Mouse (Mus musculus) embryo, embryonic 10.5 days (tissue): Measurements from ENCODE around the gene Hpf1.

Experiments
- DNase-seq: peaks from one replicate; pipeline ENCODE4 v3.0.0-alpha.2; 2015; ENCODE audit warnings: low spot score

Hpf1 gene

DNA sequence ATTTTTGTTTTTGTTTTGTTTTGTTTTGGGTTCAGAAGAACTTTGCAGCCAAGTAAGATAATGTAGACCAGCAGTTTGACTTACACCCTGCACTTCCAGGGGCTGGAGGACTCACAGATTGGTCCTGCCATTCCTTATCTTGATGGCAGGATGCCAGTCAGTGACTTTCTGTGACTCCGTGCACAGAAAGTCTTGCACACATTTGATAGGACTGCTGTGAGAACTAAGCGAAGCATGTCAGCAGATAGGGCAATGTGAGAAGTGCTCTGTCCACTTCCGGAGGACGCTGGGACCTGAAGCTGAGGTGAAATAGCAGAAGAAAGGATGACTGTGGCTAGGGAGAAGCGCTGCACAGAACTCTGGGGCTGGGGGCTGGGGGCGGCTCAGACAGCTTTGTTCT lies 5.7 kb downstream of the Hpf1 start:
- DNase-seq, result no peak

DNA sequence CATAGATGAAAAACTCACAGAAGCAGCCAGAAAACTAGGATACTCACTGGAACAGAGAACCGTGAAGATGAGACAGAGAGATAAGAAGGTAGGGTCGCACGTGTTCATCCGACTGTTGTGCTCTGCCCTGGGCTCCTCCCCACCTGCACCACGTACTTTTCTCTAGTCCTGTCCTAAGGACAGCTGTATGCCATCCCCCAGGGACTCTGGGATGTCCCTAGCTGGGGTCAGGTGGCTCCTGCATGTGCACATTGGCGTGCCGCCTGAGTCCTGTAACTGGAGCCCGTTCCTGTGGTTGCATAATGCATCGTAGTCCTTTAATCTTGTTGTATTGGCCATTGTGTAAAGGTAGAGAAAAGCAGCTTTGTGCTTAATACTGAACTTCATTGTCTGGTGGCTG lies 9.9 kb downstream of the Hpf1 start:
- DNase-seq, result no peak

DNA sequence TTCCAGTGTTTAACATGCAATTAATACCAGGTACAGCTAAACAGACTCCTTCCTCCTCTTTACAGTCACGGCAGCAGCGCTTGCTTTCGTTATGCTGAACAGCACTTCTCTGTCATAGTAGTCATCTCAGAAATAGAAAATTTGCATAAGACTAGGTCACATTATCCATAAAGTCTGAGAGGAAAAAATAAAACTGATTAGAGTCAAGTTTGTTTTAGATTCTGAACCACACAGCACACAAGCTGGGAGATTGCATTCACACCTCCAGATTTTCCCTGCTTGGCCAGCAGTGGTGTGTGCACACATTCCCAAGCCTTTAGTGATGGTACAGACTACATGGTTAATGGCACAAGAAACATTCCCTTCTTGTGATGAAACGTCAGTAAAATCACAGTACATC lies 21.9 kb downstream of the Hpf1 start:
- no peak for DNase-seq

DNA sequence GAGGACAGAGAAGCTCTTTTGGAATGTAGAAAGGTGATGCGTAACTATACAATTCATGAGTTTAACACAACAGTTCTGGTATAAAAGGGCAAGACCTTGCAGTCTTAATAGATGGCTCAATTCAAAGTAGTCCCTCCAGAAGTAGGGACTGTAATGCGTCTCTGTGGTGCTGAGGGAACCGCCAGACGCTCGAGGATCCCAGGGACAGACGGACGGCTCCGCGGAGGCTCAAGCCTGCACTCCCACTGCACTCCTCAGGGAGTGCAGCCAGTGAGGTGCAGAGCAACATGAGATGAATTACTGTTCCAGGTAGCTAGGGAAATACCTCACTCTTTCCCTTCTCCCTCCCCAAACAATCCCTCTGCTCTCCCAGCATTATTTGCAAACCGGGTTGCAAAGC lies 22.3 kb downstream of the Hpf1 start:
- DNase-seq, result peak; percentile 9

DNA sequence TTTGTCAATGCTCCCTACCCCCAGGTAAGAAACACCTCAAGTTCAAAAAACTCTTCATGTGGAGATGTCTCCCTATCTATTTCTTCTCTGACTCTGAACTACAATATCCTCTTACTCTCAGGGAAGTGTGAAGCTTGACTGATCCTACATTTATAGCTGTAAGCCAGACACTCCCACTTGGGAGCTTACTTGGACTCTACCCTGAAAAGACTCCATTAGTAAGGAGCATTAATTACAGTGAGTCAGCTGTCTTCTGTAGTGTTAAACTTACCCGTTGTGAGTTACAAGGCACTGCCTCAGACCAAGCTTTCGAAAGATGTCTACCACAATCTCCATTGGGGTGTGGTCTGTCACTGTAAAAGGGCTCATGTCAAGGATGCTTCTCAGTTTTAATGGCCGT lies 28.9 kb downstream of the Hpf1 start:
- no peak for DNase-seq

DNA sequence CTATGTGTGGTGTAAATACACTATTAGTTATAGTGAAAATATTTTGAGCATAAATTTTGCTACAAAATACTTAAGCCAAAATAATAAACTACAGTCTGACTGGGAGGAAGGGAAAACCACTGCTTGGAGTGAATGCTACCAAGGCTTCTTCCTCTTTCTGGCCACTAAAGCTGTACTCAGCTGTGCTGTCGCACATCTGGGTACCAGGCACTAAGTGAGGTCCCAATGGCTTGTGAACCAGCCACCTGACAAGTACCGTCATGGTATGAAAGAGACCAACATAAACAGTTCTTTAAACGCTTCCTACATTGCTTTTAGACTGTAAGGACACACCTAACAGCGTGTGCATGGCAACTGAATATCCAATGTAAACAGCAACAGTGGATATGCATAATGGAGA lies 30.0 kb downstream of the Hpf1 start:
- no peak for DNase-seq

DNA sequence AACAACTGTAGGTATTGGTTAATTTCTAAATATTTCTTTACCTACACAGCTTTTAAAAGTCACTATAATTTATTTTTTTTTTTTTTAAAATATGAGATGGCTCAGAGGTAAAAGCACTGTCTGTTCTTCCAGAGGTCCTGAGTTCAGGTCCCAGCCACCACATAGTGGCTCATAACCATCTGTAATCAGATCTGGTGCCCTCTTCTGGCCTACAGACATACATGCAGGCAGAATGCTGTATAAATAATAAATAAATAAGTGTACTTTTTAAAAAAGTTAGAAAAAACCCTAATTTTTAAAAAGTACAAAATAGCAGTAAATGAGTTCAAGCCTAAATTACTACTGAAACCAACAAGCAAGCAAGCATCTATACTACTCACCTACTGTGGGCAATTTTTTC lies 43.4 kb downstream of the Hpf1 start:
- DNase-seq, result no peak

DNA sequence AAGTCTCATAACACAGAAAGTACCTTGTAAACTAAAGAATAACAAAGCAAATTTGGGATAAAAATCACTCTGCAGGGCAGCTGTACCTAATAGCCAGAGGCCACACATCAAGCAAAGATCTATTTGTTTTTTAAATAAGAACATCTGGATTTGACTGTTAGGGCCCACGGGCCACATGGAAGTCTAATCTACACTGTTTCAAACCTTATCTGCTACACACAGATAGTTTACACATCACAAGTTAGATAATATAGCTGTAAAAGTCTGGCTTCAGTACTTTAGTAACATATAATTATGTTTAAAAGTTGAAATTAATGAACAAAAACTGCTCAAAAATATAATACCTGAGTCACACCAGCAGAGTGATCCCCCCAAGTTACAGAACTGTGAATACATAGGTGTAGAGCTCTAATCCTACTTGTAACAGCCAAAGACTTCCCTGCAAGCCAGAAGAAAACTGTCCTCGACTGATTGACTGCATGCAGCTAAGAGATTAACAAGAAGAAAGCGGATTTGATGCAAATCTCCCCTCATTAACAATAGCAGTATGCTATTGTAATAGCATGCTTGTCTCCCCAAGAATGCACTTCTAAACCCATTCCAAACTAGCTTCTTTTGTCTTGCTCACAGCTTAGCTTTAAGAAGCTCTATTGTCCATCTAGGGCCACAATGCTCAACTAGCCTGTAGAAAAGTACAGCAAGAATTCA lies 48.7 kb downstream of the Hpf1 start:
- DNase-seq, result no peak

DNA sequence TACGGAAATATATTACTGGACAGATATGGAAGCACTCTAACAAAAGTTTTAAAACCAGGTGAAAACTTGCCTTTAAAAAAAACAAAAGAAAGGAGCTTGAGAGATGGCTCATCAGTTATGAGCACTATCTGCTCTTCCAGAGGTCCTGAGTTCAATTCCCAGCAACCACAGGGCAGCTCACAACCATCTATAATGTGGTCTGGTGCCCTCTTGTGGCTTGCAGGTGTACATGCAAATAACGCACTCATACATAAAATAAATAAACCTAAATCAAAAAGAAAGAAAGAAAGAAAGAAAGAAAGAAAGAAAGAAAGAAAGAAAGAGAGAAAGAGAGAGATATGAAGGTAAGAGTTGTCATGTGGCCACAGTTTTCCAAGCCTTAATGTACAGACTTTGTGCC lies 52.6 kb downstream of the Hpf1 start:
- no peak for DNase-seq

DNA sequence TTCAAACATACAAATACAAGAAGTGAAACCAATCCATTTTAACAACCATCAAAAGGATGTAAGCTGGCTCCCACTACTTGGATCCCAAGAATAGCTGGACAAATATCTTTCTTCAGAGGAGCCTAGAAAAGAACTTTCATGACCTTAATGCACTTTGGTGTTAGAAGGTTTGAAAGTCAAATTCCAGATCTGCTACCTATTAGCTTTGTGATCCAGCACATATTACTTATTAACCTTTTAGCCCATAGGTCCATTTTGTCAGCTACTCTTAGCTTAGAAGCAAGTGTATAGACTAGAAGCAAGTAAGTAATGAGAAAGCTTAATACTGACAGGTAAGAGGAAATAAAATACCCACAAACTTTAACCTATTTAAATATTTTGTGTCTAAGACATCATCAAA lies 57.3 kb downstream of the Hpf1 start:
- no peak for DNase-seq

DNA sequence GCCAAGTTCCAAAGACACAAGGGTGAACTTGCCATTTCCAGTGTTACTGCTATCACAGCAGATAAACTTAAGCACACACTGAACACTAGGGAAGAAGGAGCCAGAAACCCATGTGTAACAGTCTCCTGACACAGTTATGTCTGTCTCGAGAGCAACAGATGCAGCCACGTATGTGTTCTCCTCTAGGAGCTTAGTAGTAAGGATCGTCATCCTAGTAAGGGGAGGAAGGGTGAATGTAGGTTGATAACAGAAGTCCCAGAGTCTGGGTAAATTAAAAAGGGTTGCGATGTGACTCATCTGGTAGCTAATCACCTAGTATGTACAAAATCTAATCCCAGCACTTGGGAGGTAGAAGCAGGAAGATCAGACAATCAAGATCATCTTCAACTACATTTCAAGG lies 59.6 kb downstream of the Hpf1 start:
- no peak for DNase-seq

DNA sequence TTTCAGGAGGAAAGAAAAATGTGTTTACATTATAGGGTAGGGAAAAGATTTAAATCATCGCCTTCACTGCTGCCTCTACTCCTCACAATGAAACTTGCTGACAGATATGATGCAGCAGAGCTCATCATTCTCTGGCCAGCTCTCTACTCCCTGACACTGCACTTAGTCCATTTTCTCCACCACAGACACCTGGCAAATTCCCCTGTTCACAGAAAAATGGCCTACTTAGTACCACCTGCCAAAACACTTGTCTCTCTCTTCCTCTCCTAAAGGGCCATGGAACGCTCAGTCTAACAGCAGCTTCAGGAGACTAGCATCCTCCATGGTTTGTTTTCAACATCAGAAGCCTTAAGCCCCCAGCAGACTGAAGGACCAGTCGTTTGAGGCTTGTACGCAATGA lies 61.1 kb downstream of the Hpf1 start:
- DNase-seq, result no peak

DNA sequence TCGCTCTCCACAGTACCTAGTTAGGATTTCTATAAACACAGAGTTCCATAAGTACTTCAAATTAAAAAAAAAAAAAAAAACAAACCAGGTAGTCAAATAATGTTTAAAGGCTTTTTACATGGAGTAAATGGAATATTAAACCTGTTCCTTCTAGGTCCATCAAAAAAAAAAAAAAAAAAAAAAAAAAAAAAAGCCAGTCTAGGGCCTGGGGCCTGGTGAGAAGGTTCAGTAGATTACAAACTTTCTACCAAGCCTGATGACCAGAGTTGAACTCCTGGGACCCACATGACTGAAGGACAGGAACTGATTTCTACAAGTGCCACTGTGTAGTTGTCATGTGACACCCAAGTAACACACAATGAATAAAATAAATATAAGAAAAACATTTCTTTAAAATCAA lies 61.5 kb downstream of the Hpf1 start:
- no peak for DNase-seq

DNA sequence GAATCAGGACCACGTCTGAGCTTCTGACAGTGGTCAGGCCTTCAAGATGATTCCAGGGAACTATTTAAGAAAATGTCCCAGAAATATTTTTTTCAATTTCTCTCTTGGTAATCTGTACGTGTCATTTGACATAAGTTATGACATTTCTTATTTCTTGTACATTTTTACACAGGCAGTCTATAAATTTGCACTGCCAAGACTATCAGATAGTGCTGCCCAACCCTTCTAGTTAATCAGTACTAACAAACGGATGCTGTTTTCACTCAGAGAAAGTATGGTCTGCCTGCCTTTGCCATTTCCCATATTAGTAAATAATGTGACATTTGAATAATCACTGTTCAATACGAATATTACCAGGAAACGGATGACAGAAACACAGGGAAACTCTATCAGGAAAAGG lies 62.6 kb downstream of the Hpf1 start:
- no peak for DNase-seq

DNA sequence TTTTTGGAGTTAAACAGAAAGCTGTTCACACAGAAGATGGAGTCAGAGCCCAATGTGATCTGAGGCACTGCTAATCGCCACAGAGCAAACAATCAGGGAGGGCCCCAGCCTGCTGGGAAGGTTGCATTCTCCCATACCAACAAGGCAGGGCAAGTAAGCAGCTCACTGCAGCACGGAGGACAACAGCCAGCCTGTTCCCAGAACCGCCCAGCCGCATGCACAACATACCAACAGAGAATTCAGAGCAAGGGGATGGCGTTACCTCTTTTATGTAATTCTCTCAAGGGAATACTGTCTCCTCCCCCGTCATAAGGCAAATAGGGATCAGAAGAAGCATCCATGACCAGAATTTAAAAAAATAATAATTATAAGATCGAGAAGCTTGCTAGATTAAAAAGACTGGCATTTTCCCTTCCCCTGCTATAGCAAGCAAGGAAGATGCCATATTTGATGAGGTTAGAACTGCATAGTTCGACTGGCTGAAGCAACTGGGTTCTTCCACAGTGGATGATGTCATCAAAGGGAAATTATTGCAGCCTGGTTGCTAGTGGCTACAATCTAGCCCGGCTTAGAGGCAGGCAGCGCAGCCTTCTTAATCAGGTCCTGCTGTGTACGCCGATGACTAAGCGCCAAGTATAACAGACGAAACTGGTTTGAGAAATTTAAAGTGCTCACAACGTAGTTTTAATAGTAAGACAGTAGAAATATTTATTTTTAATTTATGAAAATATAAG lies 64.2 kb downstream of the Hpf1 start:
- DNase-seq, result peak; percentile 92

DNA sequence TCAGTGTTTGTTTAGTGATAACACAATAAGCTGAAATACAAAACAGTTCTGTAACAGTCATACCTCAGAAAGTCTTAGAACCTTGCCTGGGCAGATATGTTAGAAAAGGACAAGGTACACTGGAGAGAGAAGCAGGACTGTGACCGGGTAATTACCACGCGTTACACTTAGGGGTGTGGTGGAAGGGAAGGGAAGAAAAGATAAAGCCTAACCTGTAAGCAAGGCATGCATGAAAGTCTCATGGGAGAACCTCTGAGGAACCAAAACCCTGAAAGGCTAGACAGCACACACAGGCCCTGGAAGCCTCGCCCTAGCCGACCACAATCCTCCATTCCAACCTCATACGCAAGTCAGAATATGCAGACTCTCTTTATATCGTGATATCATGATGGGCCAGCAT lies 66.6 kb downstream of the Hpf1 start:
- DNase-seq, result no peak
